Mouse (Mus musculus): ENCODE data around the gene Olfr168.
"Not testable (repeated sequence)": the region's sequence is repeated elsewhere in the genome, so short reads cannot be mapped to it uniquely, and the experiment has no call there.

Gene Olfr168

DNA sequence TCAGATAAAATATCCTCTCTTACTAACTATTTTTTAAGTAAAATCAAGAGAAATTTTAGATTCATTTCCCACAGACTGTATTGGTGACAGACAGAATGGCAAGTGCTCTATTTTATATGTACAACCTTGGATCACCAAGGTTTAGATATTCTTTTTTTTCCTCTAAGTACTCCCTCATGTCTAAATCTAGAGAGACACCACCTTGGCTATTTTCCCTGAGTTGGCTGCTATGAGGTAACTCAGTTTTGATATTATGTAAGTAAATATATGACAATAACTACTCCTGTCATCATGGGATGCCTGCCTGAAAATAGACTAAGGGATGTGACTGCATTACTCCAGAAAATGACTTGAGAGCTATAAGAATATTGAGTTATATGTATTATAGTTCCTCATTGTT lies at the start of gene Olfr168:
Gene Olfr168 (minus strand): TSS at position 101 of the 400 bp plus-strand sequence.
- no peak for DNase-seq (ENCODE audit: low read depth, low spot score)

DNA sequence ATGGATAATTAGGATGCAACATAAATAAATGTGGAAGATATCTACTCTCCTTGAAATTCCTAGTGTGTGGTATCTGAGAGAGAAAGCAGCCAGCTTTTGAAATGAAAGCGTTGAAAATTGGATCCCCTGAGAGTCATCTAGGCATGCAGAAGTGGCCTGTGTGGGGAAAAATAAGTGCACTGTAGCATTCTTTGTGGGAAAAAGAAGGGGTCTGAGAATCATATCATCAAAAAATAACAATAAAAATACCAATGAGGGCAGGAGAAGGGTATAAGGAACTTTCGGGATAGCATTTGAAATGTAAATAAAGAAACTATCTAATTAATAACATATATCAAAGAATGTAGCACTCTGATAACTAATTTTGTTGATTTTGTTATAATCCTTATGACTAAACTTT lies 36.4 kb upstream of the Olfr168 start, which contains the start of gene Olfr169:
Gene Olfr169 (minus strand): TSS at position 101 of the 400 bp plus-strand sequence.
- DNase-seq (ENCODE audit: low read depth, low spot score), result not testable (repeated sequence)

DNA sequence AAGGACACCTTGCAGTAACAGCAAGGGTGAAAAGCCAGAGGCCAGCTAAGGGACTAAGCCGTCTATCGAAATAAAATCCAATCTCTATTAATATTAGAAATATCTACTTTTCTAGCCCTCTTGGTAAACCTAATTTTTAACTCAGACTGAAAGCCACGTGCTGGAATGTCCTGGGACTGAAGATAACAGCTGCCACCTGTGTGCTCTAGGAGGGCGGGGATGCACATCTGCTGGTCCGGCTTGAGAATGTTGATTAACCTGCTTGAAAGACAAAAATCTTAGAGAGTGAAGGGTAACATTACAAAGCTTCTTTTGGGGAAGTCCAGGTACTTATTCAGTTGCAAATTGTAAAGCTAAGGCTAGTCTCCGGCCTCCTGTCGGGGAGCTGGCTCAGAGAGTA lies 18.1 kb upstream of the Olfr168 start:
- not testable (repeated sequence) for DNase-seq (ENCODE audit: low read depth, low spot score)

DNA sequence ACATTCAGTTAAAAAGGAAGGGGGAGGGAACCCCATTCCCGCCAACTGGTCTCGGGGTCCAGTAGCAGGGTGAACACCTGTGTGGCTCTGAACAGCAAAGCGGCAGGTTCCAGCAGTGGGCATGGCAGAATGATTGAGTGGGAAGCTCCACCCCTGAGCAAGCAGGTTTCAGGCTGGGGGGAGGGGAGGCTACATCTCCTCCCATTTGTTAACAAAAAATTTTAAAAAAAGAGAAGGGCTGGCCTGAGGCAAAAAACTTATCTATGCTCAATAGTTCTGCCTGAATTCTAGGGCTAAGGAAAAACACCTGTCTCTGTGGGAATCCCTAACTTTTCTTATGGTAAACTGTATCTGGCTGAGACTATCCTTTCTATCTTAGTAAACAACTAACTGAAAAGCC lies 16.9 kb upstream of the Olfr168 start:
- DNase-seq (ENCODE audit: low read depth, low spot score), result not testable (repeated sequence)

DNA sequence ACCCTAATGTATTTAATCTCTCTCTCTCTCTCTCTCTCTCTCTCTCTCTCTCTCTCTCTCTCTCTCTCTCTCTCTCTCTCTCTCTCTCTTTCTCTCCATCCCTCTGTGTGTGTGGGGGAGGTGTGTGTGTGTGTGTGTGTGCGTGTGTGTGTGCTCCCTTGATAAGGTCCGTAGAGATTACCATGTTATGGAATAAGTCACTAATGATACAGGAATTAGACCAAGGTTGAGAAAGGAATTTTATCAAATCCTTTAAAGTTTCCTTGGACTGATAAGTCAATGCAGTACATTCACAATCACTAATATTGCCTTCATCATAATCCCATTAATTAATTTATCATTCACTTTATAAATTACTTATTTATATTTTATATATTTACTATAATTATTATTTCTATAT lies 13.2 kb downstream of the Olfr168 start, which contains the start of gene Olfr167:
Gene Olfr167 (minus strand): TSS at position 101 of the 400 bp plus-strand sequence.
- DNase-seq (ENCODE audit: low read depth, low spot score), result no peak

DNA sequence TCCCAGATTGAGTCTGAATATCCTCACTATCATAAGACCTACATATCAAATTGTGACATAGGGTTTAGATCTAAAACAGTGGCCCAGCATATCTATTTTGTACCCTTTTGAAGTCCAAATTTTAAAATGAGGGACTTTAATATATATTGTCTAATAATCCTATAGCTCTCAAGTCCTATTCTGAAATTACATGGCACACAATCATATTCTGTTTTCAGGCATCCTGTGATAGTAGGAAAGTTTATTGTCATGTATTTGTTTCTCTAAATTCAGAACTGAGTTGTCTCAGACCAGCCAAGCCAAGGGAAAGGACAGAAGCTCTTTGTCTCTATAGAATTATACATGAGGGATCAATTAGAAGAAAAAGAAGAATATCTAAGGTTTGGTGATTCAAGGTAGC lies 52.0 kb downstream of the Olfr168 start, which contains the start of gene Olfr166:
Gene Olfr166 (plus strand): TSS at position 301 of the 400 bp plus-strand sequence.
- no peak for DNase-seq (ENCODE audit: low read depth, low spot score)
